Mouse (Mus musculus) limb, embryonic 10.5 days (tissue): ENCODE measurements around the gene Klk11. TPM values are rescaled to one million over a fixed set of nuclear protein-coding genes. Genes with fewer than 3 reads are reported as not detected.
A peak's percentile ranks its signal among the peaks of the same experiment; 100 is the strongest.

Experiments used
- DNase-seq: peaks from one replicate; pipeline ENCODE4 v3.0.0-alpha.2; 2017; ENCODE audit warnings: low spot score
- H3K27ac ChIP-seq: fragments of 300-500 bp; sonication (generic); 2 replicates; pipeline ENCODE4 v1.5.1; 2016; ENCODE audit warnings: mild to moderate bottlenecking
- H3K27me3 ChIP-seq: fragments of 300-500 bp; sonication (generic); 2 replicates; pipeline ENCODE4 v1.6.1; 2016; ENCODE audit warnings: low read depth, mild to moderate bottlenecking; ENCODE audit not compliant: poor library complexity, severe bottlenecking
- H3K36me3 ChIP-seq: fragments of 300-500 bp; sonication (generic); 2 replicates; pipeline ENCODE4 v1.6.1; 2016; ENCODE audit warnings: mild to moderate bottlenecking, moderate library complexity
- H3K4me1 ChIP-seq: fragments of 300-500 bp; sonication (generic); 2 replicates; pipeline ENCODE4 v1.6.1; 2016
- H3K4me3 ChIP-seq: fragments of 300-500 bp; sonication (generic); 2 replicates; pipeline ENCODE4 v1.5.1; 2016; ENCODE audit warnings: mild to moderate bottlenecking, moderate library complexity
- H3K9me3 ChIP-seq: fragments of 300-500 bp; sonication (generic); replicated peaks from 2 replicates; pipeline ENCODE4 v1.6.1; 2016; ENCODE audit warnings: mild to moderate bottlenecking
- WGBS: fragments of 180-500 bp; shearing (Covaris S2); methylation state at CpG from one replicate; pipeline ENCODE4 v1.1.7; 2016; 5-methylcytosine and 5-hydroxymethylcytosine counted together
- polyA plus RNA-seq: library from polyadenylated mRNA; unstranded; fragments of >200 nt; fragmentation: Nextera tagmentation; extraction: Ambion mirVana; gene quantifications from 2 replicates; pipeline ENCODE4 v1.2.1, GENCODE M21; 2016

Klk11 gene
- polyA plus RNA-seq, 1 experiment from 2014 or later = 0.33 TPM

DNA sequence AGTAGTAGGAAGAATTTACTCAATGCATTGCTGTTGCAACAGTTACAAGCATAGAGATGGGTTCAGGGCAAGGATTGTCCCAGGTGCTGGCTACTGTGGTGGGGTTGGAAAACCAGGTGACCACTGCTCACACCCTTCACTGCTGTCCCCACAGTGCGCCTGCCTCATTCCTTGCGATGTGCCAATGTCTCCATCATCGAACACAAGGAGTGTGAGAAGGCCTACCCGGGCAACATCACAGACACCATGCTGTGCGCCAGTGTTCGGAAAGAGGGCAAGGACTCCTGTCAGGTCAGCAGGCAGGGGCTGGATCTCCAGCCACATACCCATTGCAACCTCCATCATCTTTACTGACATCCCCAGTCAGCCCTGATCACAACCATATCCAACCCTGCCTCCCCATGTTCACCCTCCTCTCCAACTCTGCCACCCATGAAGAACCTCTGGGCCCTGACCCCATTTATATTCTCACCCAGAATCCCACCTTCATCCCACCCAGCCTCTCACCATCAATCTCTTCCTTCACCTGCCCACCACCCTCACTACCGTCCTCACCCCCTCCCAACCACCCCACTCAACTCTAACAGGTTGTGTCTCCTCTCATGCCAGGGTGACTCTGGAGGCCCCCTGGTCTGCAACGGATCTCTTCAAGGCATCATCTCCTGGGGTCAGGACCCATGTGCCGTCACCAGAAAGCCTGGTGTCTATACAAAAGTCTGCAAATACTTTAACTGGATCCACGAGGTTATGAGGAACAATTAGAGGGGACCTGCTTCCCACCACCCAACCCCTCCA, 4.0 kb downstream of the Klk11 start:
- WGBS = 92% methylated on average over 10 of the region's 10 CpGs
- Histone ChIP-seq H3K36me3 (no peaks in the 10 kb centered on the region), H3K4me1 (peaks cover 11% of the 10 kb centered on the region), H3K27me3 (peaks cover 12% of the 10 kb centered on the region), H3K27ac (no peak overlapping the region), H3K9me3 (no peaks in the 10 kb centered on the region), H3K4me3 (no peak overlapping the region)
- peak; percentile 16 for DNase-seq

DNA sequence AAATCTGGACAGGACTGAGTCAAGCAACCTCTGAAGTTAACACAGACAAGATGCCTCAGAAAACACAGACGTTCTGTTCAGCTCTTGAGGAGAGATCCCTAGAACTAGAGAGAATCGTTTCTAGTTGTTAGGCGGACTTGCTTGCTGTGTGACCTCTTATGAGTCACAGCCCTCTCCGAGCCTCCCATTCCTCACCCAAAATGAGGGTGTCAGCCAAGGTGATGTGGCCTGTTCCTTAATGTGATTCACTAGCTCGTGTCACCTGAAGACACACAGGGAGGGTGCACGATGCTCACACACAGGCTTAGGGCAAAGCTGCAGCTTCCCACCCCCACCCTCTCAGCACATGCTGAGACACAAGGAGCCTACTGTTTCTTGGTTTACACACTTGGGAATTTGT, 5.8 kb downstream of the Klk11 start:
- H3K27ac ChIP-seq = no peak overlapping the region
- H3K9me3 ChIP-seq = no peaks in the 10 kb centered on the region
- 75% methylated on average over 6 of the region's 6 CpGs for WGBS
- H3K27me3 ChIP-seq = peaks cover 28% of the 10 kb centered on the region
- H3K36me3 ChIP-seq = no peaks in the 10 kb centered on the region
- no peak overlapping the region for H3K4me3 ChIP-seq
- peaks cover 7% of the 10 kb centered on the region for H3K4me1 ChIP-seq
- DNase-seq = no peak

DNA sequence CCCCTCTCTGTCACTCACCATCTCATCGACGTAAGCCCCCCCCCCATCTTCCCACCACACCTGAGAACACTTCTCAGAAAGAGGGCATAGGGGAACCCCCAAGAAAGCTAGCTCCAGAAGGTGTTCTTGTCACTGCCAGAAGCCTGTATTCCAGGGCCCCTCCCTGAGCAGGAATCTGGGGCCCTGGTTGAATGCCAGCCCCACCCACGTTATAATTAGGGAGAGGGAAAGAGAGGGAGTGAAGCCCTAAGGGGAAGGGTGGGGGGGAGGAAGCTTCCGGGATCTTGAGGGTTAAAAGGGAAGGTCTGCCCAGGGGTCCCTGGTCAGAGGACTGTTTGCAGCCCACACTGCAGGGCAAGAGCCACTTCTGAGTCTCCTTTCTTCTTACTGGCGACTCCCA, 6.3 kb downstream of the Klk11 start, which contains the start of gene Klk10:
TSS of gene Klk10 (plus strand) at position 290 of the 400 bp plus-strand sequence.
- WGBS = 45% methylated on average over 5 of the region's 5 CpGs
- Histone ChIP-seq H3K27me3 (peaks cover 28% of the 10 kb centered on the region), H3K9me3 (no peaks in the 10 kb centered on the region), H3K27ac (no peak within 1 kb of the TSS), H3K36me3 (no peaks in the 10 kb centered on the region), H3K4me3 (no peak within 1 kb of the TSS), H3K4me1 (peaks cover 6% of the 10 kb centered on the region)
- no peak for DNase-seq

DNA sequence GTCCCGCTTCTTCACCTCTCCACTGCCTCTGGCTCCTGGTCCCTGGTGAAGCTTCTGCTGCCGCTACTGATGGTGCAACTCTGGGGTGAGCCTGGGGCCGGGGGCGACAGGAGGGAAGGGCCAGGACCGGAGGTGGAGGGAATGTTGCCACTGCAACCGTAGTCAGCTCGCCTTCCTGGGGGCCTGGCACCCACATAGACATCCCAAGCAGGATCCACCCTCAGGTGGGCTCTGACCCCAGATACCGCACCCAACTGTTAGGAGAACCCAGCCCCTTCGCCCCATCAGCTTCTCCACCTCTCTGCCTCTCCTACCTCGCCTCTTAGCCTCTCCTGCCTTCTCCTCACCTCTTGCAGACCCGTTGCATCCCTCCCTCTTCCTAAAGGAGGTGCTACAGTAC, 7.1 kb downstream of the Klk11 start:
- no peak overlapping the region for H3K4me3 ChIP-seq
- H3K27ac ChIP-seq = no peak overlapping the region
- peaks cover 6% of the 10 kb centered on the region for H3K4me1 ChIP-seq
- no peaks in the 10 kb centered on the region for H3K36me3 ChIP-seq
- DNase-seq = no peak
- no peaks in the 10 kb centered on the region for H3K9me3 ChIP-seq
- peaks cover 28% of the 10 kb centered on the region for H3K27me3 ChIP-seq
- 85% methylated on average over 11 of the region's 11 CpGs for WGBS

DNA sequence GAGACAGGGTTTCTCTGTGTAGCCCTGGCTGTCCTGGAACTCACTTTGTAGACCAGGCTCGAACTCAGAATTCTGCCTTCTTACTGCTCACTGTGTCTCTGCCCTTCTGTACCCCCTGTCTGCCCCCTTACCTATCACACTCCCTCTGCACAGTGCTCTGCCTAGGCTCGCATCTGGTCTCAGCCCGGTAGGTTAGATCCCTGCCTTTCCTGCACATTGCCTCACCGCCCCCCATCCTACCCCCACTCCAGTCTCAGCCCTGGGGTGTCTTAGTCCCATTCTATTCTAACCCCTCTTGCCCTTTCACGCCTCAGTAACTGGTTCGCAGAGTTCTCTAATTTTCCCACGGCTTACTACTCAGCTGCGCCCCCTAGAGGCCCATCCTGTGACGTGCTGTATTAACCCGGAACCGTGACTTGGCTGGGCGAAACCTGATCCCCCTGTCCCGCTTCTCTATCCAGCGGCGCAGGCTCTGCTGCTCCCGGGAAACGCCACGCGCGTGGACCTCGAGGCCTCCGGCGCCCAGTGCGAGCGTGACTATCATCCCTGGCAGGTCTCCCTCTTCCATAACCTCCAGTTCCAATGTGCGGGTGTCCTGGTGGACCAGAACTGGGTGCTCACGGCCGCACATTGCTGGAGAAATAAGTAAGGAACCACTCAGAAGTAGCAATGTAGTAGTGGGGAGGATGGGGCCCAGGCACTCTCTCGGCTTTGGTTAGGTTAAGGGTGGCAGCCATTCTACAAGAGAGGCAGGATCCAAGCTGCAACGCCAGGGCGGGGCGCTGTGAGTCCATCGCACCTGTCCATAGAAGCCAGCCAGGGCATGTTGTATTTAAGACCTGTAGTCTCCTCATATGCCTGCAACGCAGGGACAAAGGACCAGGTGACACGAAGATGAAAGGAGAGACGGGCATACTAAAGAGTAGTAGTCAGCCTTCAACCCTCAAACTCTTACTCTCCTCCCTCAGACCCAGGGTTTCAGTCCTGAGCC, 8.2 kb downstream of the Klk11 start:
- H3K9me3 ChIP-seq = no peaks in the 10 kb centered on the region

GRCm38 (mm10) chr7:43785286-43785685, 10.9 kb downstream of the Klk11 start:
- no peaks in the 10 kb centered on the region for H3K9me3 ChIP-seq
- no peaks in the 10 kb centered on the region for H3K36me3 ChIP-seq
- WGBS = 88% methylated on average over 1 of the region's 1 CpGs
- H3K4me1 ChIP-seq = peaks cover 6% of the 10 kb centered on the region
- no peak overlapping the region for H3K4me3 ChIP-seq
- H3K27ac ChIP-seq = no peak overlapping the region
- no peak for DNase-seq
- H3K27me3 ChIP-seq = peaks cover 28% of the 10 kb centered on the region

More for the DNA sequence above, 8.2 kb downstream of the Klk11 start:
- Histone ChIP-seq H3K4me3 (peak overlapping the region; percentile 40), H3K36me3 (no peaks in the 10 kb centered on the region), H3K4me1 (peaks cover 6% of the 10 kb centered on the region), H3K27ac (peak overlapping the region; percentile 46; the same call in 1 of the 2 replicates), H3K27me3 (peaks cover 28% of the 10 kb centered on the region)
- DNase-seq = peak; percentile 90
- WGBS = 10% methylated on average over 36 of the region's 36 CpGs

GRCm38 (mm10) chr7:43788096-43788495, 13.7 kb downstream of the Klk11 start:
- H3K4me1 ChIP-seq = no peaks in the 10 kb centered on the region

GRCm38 (mm10) chr7:43789295-43789694, 14.9 kb downstream of the Klk11 start:
- H3K4me1 ChIP-seq = no peaks in the 10 kb centered on the region
- no peaks in the 10 kb centered on the region for H3K36me3 ChIP-seq
- H3K4me3 ChIP-seq = no peak overlapping the region
- DNase-seq = no peak
- no peak overlapping the region for H3K27ac ChIP-seq
- 72% methylated on average over 2 of the region's 2 CpGs for WGBS
- H3K9me3 ChIP-seq = no peaks in the 10 kb centered on the region
- peaks cover 14% of the 10 kb centered on the region for H3K27me3 ChIP-seq

More at GRCm38 (mm10) chr7:43788096-43788495, 13.7 kb downstream of the Klk11 start:
- H3K27ac ChIP-seq = no peak overlapping the region
- DNase-seq = no peak
- H3K9me3 ChIP-seq = no peaks in the 10 kb centered on the region
- 75% methylated on average over 3 of the region's 3 CpGs for WGBS
- peaks cover 19% of the 10 kb centered on the region for H3K27me3 ChIP-seq
- no peak overlapping the region for H3K4me3 ChIP-seq
- H3K36me3 ChIP-seq = no peaks in the 10 kb centered on the region

GRCm38 (mm10) chr7:43791591-43791990, 17.2 kb downstream of the Klk11 start, which contains the start of gene Klk9:
TSS of gene Klk9 (plus strand) at chr7:43791891.
- H3K36me3 ChIP-seq = no peaks in the 10 kb centered on the region
- H3K27ac ChIP-seq = no peak within 1 kb of the TSS
- 75% methylated on average over 7 of the region's 7 CpGs for WGBS
- H3K4me1 ChIP-seq = peaks cover 3% of the 10 kb centered on the region
- H3K4me3 ChIP-seq = no peak within 1 kb of the TSS
- peaks cover 30% of the 10 kb centered on the region for H3K27me3 ChIP-seq
- no peaks in the 10 kb centered on the region for H3K9me3 ChIP-seq
- no peak for DNase-seq

GRCm38 (mm10) chr7:43796355-43796754, 22.0 kb downstream of the Klk11 start:
- H3K27ac ChIP-seq = no peak overlapping the region
- H3K4me1 ChIP-seq = peaks cover 16% of the 10 kb centered on the region
- no peaks in the 10 kb centered on the region for H3K36me3 ChIP-seq
- H3K9me3 ChIP-seq = no peaks in the 10 kb centered on the region
- no peak for DNase-seq
- H3K4me3 ChIP-seq = peak overlapping the region; percentile 56
- 8% methylated on average over 8 of the region's 8 CpGs for WGBS
- peaks cover 54% of the 10 kb centered on the region for H3K27me3 ChIP-seq

DNA sequence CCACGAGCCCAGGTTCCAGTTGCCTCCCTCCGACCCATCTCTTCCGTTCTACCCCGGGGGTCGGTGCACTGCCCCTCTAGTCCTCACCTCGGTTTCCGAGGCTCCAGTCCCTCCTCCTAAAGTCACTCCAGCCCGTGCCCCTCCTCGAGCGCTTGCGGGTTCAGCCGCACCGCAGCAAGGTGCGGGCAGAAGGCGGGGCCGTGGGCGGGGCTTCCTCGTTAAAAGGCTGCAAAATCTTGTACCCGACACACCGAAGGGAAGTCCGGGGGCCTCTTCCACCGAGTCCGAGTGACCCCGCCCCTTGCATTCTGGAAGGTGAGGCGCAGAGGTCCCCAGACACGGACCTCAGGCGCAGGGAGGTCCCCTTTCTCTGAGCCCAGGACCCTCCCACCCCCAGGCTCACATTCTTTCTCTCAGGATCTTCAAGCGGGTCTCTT, 22.9 kb downstream of the Klk11 start, which contains the start of gene Klk8:
TSS of gene Klk8 (plus strand) at position 245 of the 437 bp plus-strand sequence.
- peak; percentile 56 for DNase-seq
- H3K4me1 ChIP-seq = peaks cover 16% of the 10 kb centered on the region
- no peak within 1 kb of the TSS; the same call in 1 of the 2 replicates for H3K27ac ChIP-seq
- peaks cover 54% of the 10 kb centered on the region for H3K27me3 ChIP-seq
- no peaks in the 10 kb centered on the region for H3K36me3 ChIP-seq
- no peaks in the 10 kb centered on the region for H3K9me3 ChIP-seq
- WGBS = under 1% methylated on average over 28 of the region's 28 CpGs
- H3K4me3 ChIP-seq = peak within 1 kb of the TSS; percentile 56

- no peak for DNase-seq
- H3K4me1 ChIP-seq = peaks cover 16% of the 10 kb centered on the region
- H3K9me3 ChIP-seq = no peaks in the 10 kb centered on the region
- H3K27me3 ChIP-seq = peaks cover 54% of the 10 kb centered on the region
- peak overlapping the region; percentile 56 for H3K4me3 ChIP-seq
- H3K36me3 ChIP-seq = no peaks in the 10 kb centered on the region
- WGBS = 40% methylated on average over 13 of the region's 13 CpGs
- no peak overlapping the region for H3K27ac ChIP-seq
These were observed 23.5 kb downstream of the Klk11 start for GRCm38 (mm10) chr7:43797844-43798462.
